Mouse (Mus musculus) ES-E14 (cell line): ENCODE results near the gene Mllt10.

Source experiments
- HCFC1 ChIP-seq: IDR thresholded peaks from 2 replicates; pipeline ENCODE4 v1.6.1; 2012; ENCODE audit warnings: low read length, inconsistent platforms, borderline replicate concordance; ENCODE audit not compliant: insufficient read depth
- MAFK ChIP-seq: IDR thresholded peaks from 2 replicates; pipeline ENCODE4 v1.6.1; 2014; ENCODE audit warnings: mild to moderate bottlenecking, low read depth, low read length, inconsistent platforms; ENCODE audit not compliant: insufficient read depth
- ZNF384 ChIP-seq: IDR thresholded peaks from 2 replicates; pipeline ENCODE4 v1.6.1; 2012; ENCODE audit warnings: low read depth, low read length, inconsistent platforms

GRCm38 (mm10) chr2:18209211-18209823 is 154.3 kb downstream of the Mllt10 start:
- TF ChIP-seq HCFC1 (no peak), MAFK (no peak), ZNF384 (no peak)
